Mouse (Mus musculus): ENCODE results near the gene Sgms2. TPM values are rescaled to one million over a fixed set of nuclear protein-coding genes. Genes with fewer than 3 reads are reported as not detected.
A peak's percentile ranks its signal among the peaks of the same experiment; 100 is the strongest.

The Sgms2 gene
- total RNA-seq, 2 experiments from 2014 or later = 1.9 to 3.4 TPM

- DNase-seq (ENCODE audit: low spot score in 2 of 2) = no peak
- intact Hi-C loops (cut with DNase I) = no loop called here
These were observed 218.7 kb downstream of the Sgms2 start for GRCm38 (mm10) chr3:131272374-131273100.

GRCm38 (mm10) chr3:131271559-131272373 is 219.4 kb downstream of the Sgms2 start, which contains the start of gene Hadh:
Gene Hadh, minus strand, starts transcription at chr3:131272101.
- DNase-seq (ENCODE audit: low spot score in 2 of 2) = peak; percentile 75 to 77
- intact Hi-C loops (cut with DNase I) = no loop called here

DNA sequence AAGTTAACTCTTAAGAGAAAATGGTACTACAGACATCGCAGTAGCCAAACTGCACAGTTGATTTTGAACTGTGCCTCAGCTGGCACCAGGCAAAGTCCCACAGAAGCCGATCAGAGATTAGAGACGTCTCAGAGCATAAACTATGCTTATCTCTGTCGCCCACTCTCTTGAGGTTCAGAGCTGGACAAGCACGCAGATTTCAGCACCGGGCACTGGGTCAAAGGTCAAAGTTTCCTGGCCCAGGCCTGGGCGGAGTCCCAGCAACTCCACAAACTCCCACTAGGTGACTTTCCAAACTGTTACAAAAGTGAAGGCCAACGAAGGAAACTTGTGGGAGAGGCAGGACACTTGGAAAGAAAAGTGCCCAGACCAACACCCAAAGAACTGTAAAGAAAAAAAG is 220.1 kb downstream of the Sgms2 start:
- intact Hi-C loops (cut with DNase I) = no loop called here
- no peak for DNase-seq (ENCODE audit: low spot score in 2 of 2)

DNA sequence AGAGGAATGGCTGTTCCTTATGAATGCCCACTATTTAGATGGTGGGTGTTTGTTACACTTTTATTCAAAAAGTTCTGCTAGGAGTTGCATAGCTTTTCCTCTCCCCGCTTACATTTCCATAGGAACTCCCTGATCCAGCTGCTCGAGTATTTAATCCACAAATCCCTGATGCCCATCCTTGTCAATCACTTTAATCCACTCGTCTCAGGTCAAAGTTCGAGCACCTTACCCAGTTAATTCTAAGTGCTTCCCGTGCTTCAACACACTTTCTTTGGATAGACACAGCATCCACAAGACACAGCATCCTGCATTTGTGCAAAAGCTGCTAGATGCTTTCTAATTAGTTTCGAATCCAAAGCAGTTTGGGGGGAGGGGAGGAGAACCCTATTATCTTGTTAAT is 220.8 kb downstream of the Sgms2 start:
- intact Hi-C loops (cut with DNase I) = no loop called here
- DNase-seq (ENCODE audit: low spot score in 2 of 2) = no peak

Other genes starting within 250 kb of the Sgms2 start
- 10 to 100 TPM; 18.7 to 25.0 TPM for gene Hadh, start 219.3 kb downstream of the Sgms2 start, total RNA-seq (2021)
- 10 to 100 TPM; 15.8 to 16.7 TPM for gene Cyp2u1, start 188.2 kb downstream of the Sgms2 start, total RNA-seq (2021)
- 10 to 100 TPM; 64.4 to 68.6 TPM for gene Papss1, start 73.4 kb upstream of the Sgms2 start, total RNA-seq (2021)